Mouse (Mus musculus): Measurements from ENCODE around the gene Pced1a. TPM values are rescaled to one million over a fixed set of nuclear protein-coding genes. Genes with fewer than 3 reads are reported as not detected.
A peak's percentile ranks its signal among the peaks of the same experiment; 100 is the strongest.

Gene Pced1a
- polyA plus RNA-seq, 1 experiment = 11.6 TPM

DNA sequence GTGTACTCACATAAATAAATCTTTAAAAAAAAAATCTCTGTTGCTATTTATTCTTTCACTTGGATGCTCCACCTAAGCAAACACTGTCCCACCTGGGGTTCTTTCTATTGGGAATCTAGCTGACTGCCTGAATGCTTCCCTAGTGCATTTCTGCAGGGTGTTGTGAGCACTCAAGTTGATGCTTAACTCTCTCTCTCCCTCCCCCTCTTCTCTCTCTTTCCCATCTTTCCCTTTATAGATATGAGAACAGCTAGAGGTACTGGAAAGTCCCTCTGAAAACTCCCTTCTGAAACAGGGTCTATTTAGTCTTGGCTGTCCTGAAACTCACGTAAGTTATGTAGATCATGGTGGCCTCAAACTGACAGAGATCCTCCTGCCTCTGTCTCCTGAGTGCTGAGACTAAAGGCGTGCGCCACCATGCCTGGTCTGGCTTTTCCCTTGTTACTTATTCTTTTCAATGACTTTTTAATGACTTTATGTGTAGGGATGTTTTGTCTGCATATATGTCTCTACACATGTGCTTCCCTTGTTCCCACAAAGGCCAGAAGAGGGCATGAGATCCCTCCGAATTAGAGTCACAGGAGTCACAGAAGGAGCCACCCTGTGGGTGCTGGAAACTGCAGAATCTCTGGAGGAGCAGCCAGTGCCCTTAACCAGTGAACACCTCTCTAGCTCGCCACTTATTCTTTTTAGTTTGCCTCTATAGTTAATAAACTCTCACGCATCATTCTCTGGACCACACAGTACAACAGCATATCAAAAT lies 10.2 kb downstream of the Pced1a start:
- no peaks in the 10 kb centered on the region for H3K27me3 ChIP-seq (ENCODE audit: control insufficient read depth, insufficient read depth, low read length)
- no peak overlapping the region for H3K4me3 ChIP-seq (ENCODE audit: low read depth, low read length)
- no peaks in the 10 kb centered on the region; the same call in 1 of the 2 replicates for H3K4me1 ChIP-seq (ENCODE audit: control insufficient read depth, insufficient read depth, insufficient read length, low read length)
- no peak overlapping the region for H3K27ac ChIP-seq (ENCODE audit: insufficient read depth, low read depth, low read length)
- WGBS = 69% methylated on average over 6 of the region's 6 CpGs
- no peaks in the 10 kb centered on the region for H3K36me3 ChIP-seq (ENCODE audit: control insufficient read depth, insufficient read depth, low read length)
- no peak for TF ChIP-seq POLR2A (IDR thresholded peaks at IDR 0.05; ENCODE audit: low read depth, low read length)

GRCm38 (mm10) chr2:130412775-130413174 lies 11.7 kb downstream of the Pced1a start:
- WGBS = 74% methylated on average over 3 of the region's 3 CpGs
- Histone ChIP-seq H3K27ac (ENCODE audit: insufficient read depth, low read depth, low read length) (no peak overlapping the region), H3K4me1 (ENCODE audit: control insufficient read depth, insufficient read depth, insufficient read length, low read length) (no peaks in the 10 kb centered on the region; the same call in 1 of the 2 replicates), H3K4me3 (ENCODE audit: low read depth, low read length) (no peak overlapping the region), H3K36me3 (ENCODE audit: control insufficient read depth, insufficient read depth, low read length) (no peaks in the 10 kb centered on the region), H3K27me3 (ENCODE audit: control insufficient read depth, insufficient read depth, low read length) (no peaks in the 10 kb centered on the region)
- TF ChIP-seq CTCF (IDR thresholded peaks at IDR 0.05; ENCODE audit: extremely low read depth, insufficient read length, insufficient replicate concordance, low read depth, low read length) (no peak), POLR2A (IDR thresholded peaks at IDR 0.05; ENCODE audit: low read depth, low read length) (no peak)

DNA sequence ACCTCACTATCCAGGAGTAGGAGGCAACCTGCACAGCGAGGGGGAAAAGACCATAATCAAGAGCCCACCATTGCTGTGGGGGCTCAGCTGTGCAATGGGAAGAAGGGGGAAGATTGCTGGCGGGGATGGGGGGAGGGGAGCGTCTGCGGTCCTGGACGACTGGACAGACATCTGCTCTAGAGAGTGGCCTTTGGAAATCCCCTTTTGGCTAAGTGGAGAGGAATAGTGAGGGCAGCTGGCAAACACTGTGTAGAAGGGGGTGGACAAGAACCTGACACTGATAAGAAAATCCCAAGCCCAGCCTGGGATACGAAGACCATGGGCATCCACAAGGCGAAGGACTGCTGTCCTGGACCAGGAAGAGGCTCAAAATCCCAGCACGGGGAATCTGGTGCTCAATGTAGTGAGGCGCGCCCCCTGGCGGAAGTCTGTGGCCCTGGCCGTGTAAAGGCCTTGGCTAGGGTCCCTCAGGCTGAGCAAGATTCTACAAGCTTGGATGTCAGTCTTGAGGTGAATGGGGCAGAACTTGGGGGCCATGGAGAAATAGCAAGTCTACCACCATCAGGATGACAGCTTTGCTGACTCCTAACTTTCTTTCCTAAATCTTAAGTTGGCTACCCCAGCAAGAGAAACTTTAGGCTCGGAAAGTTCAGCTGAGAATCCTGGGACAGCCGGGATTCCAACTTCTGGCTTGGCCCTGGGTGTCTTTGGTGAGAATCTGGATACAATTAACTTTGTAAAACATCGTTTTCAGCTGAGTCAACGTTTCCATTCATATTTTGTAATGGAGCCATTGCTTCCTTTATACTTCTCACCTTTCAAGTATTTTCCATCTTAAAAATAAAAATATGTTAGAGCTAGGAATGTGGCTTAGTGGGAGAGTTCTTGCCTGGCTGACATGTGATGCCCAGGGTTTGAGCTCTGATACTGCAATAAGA lies 12.7 kb downstream of the Pced1a start:
- Histone ChIP-seq H3K4me1 (ENCODE audit: control insufficient read depth, insufficient read depth, insufficient read length, low read length) (no peaks in the 10 kb centered on the region; the same call in 1 of the 2 replicates), H3K4me3 (ENCODE audit: low read depth, low read length) (no peak overlapping the region), H3K36me3 (ENCODE audit: control insufficient read depth, insufficient read depth, low read length) (no peaks in the 10 kb centered on the region), H3K27me3 (ENCODE audit: control insufficient read depth, insufficient read depth, low read length) (no peaks in the 10 kb centered on the region), H3K27ac (ENCODE audit: insufficient read depth, low read depth, low read length) (no peak overlapping the region)
- TF ChIP-seq CTCF (IDR thresholded peaks at IDR 0.05; ENCODE audit: extremely low read depth, insufficient read length, insufficient replicate concordance, low read depth, low read length) = peak; percentile 92
- TF ChIP-seq POLR2A (IDR thresholded peaks at IDR 0.05; ENCODE audit: low read depth, low read length) = no peak
- WGBS = 34% methylated on average over 16 of the region's 16 CpGs

DNA sequence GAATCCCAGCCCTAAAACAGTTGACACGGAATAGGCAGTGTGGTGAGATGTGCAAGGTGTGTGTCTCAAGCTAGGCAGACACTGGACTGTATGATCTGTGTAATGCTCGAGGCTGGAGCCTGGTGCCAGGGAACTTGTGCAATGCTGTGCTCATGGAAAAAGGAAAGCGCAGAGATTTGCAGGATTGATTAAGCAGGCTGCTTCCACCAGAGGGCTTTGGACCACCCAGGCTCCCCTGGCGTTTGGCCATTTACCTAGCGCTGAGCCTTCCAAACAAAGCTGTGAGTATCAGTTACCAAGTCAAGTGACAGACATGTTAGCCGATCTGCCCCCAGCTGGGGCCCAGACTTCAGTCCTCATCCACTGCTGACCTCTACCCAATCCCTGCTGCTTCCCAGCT lies 16.3 kb downstream of the Pced1a start:
- H3K27me3 ChIP-seq (ENCODE audit: control insufficient read depth, insufficient read depth, low read length) = no peaks in the 10 kb centered on the region
- 32% methylated on average over 6 of the region's 6 CpGs for WGBS

DNA sequence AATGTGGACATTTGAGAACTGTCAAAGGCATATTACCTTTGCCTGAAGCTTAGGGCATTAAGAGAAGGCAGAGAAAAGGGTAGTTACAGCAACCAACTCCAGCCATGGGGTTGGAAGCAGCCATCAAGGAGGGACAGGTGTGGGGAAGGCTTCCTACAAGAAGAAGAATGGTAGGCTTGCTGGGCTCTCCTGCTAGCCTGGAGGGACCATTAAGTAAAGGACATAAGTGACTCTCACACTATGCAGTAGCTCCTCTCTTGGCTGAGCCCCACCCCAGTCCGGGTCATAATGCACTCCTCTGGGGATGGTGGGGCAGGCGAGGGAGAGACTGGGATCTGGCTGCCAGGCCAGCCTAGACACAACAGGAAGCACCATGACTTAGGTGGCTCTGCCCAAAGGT lies 18.3 kb downstream of the Pced1a start, which contains the start of gene Tmem239:
TSS of gene Tmem239 (plus strand) at position 301 of the 400 bp plus-strand sequence.
- Histone ChIP-seq H3K4me3 (ENCODE audit: low read depth, low read length) (no peak within 1 kb of the TSS), H3K27me3 (ENCODE audit: control insufficient read depth, insufficient read depth, low read length) (no peaks in the 10 kb centered on the region), H3K36me3 (ENCODE audit: control insufficient read depth, insufficient read depth, low read length) (no peaks in the 10 kb centered on the region), H3K27ac (ENCODE audit: insufficient read depth, low read depth, low read length) (no peak within 1 kb of the TSS), H3K4me1 (ENCODE audit: control insufficient read depth, insufficient read depth, insufficient read length, low read length) (no peaks in the 10 kb centered on the region)
- 59% methylated on average over 2 of the region's 2 CpGs for WGBS
- TF ChIP-seq CTCF (IDR thresholded peaks at IDR 0.05; ENCODE audit: extremely low read depth, insufficient read length, insufficient replicate concordance, low read depth, low read length) = no peak
- no peak for TF ChIP-seq POLR2A (IDR thresholded peaks at IDR 0.05; ENCODE audit: low read depth, low read length)

More for the DNA sequence above, 16.3 kb downstream of the Pced1a start:
- H3K27ac ChIP-seq (ENCODE audit: insufficient read depth, low read depth, low read length) = no peak overlapping the region
- no peaks in the 10 kb centered on the region for H3K36me3 ChIP-seq (ENCODE audit: control insufficient read depth, insufficient read depth, low read length)
- TF ChIP-seq POLR2A (IDR thresholded peaks at IDR 0.05; ENCODE audit: low read depth, low read length) (no peak), CTCF (IDR thresholded peaks at IDR 0.05; ENCODE audit: extremely low read depth, insufficient read length, insufficient replicate concordance, low read depth, low read length) (no peak)
- no peak overlapping the region for H3K4me3 ChIP-seq (ENCODE audit: low read depth, low read length)
- no peaks in the 10 kb centered on the region; the same call in 1 of the 2 replicates for H3K4me1 ChIP-seq (ENCODE audit: control insufficient read depth, insufficient read depth, insufficient read length, low read length)

- no peak within 1 kb of the TSS for H3K4me3 ChIP-seq (ENCODE audit: low read depth, low read length)
- 84% methylated on average over 1 of the region's 1 CpGs for whole genome bisulfite sequencing
These were observed 19.6 kb downstream of the Pced1a start, which contains the start of the genes Gm28372 and 1700020A23Rik for GRCm38 (mm10) chr2:130404939-130405338. TSS of gene Gm28372 (plus strand) at chr2:130405239. TSS of gene 1700020A23Rik (plus strand) at chr2:130405259.

More at GRCm38 (mm10) chr2:130404939-130405338, 19.6 kb downstream of the Pced1a start, which contains the start of the genes Gm28372 and 1700020A23Rik:
- no peaks in the 10 kb centered on the region for H3K36me3 ChIP-seq (ENCODE audit: control insufficient read depth, insufficient read depth, low read length)
- H3K27ac ChIP-seq (ENCODE audit: insufficient read depth, low read depth, low read length) = no peak within 1 kb of the TSS
- TF ChIP-seq POLR2A (IDR thresholded peaks at IDR 0.05; ENCODE audit: low read depth, low read length) (no peak), CTCF (IDR thresholded peaks at IDR 0.05; ENCODE audit: extremely low read depth, insufficient read length, insufficient replicate concordance, low read depth, low read length) (no peak)
- H3K4me1 ChIP-seq (ENCODE audit: control insufficient read depth, insufficient read depth, insufficient read length, low read length) = no peaks in the 10 kb centered on the region
- H3K27me3 ChIP-seq (ENCODE audit: control insufficient read depth, insufficient read depth, low read length) = no peaks in the 10 kb centered on the region

All from small intestine, adult 2 months (tissue).